Mouse (Mus musculus) thymus, postnatal 36 days (tissue): ENCODE measurements around the gene Ift172.

ENCODE experiments used
- DNase-seq, 2 experiments: peaks; one replicate each; pipeline ENCODE4 v3.0.0; 2022; ENCODE audit warnings: mixed read lengths in 2 of 2

Ift172 gene

GRCm38 (mm10) chr5:31290521-31291360 is at the start of gene Ift172:
TSS of gene Ift172 (minus strand) at chr5:31291116.
- DNase-seq: peak; percentile 91 to 96

GRCm38 (mm10) chr5:31328255-31328654 is 37.3 kb upstream of the Ift172 start:
- peak; percentile 13 to 21 for DNase-seq

- peak; percentile 13 to 18 for DNase-seq
These were observed 35.9 kb upstream of the Ift172 start for GRCm38 (mm10) chr5:31326850-31327249.

GRCm38 (mm10) chr5:31324085-31324484 is 33.2 kb upstream of the Ift172 start:
- DNase-seq: no peak

GRCm38 (mm10) chr5:31322776-31323175 is 31.9 kb upstream of the Ift172 start:
- no peak for DNase-seq

- DNase-seq: peak; percentile 32 to 50
These were observed 21.9 kb upstream of the Ift172 start for GRCm38 (mm10) chr5:31312806-31313205.

GRCm38 (mm10) chr5:31303093-31303492 is 12.2 kb upstream of the Ift172 start:
- DNase-seq: no peak

GRCm38 (mm10) chr5:31301866-31302265 is 10.9 kb upstream of the Ift172 start:
- no peak for DNase-seq

- DNase-seq: no peak
These were observed 7.6 kb upstream of the Ift172 start for GRCm38 (mm10) chr5:31298486-31298885.

- DNase-seq: no peak
These were observed 7.1 kb upstream of the Ift172 start for GRCm38 (mm10) chr5:31297981-31298380.

GRCm38 (mm10) chr5:31297047-31297757 is 6.3 kb upstream of the Ift172 start, which contains the start of gene Gckr:
TSS of gene Gckr (plus strand) at chr5:31297443.
- DNase-seq: no peak

GRCm38 (mm10) chr5:31295606-31296141 is 4.8 kb upstream of the Ift172 start, which contains the start of gene Fndc4:
TSS of gene Fndc4 (minus strand) at chr5:31296080.
- no peak for DNase-seq

- DNase-seq: no peak
These were observed 4.2 kb upstream of the Ift172 start for GRCm38 (mm10) chr5:31294964-31295605.

- no peak for DNase-seq
These were observed 409 bp upstream of the Ift172 start for GRCm38 (mm10) chr5:31291361-31291688.

- DNase-seq: no peak
These were observed 1.2 kb downstream of the Ift172 start for GRCm38 (mm10) chr5:31289626-31290230.

GRCm38 (mm10) chr5:31288655-31289054 is 2.3 kb downstream of the Ift172 start:
- no peak for DNase-seq

GRCm38 (mm10) chr5:31288225-31288624 is 2.7 kb downstream of the Ift172 start:
- no peak for DNase-seq

GRCm38 (mm10) chr5:31279245-31279988 is 11.5 kb downstream of the Ift172 start:
- DNase-seq: peak in 1 of 2 experiments; percentile 7

- DNase-seq: no peak
These were observed 17.9 kb downstream of the Ift172 start for GRCm38 (mm10) chr5:31273018-31273417.

- no peak for DNase-seq
These were observed 23.2 kb downstream of the Ift172 start for GRCm38 (mm10) chr5:31267686-31268085.

- no peak for DNase-seq
These were observed 24.8 kb downstream of the Ift172 start for GRCm38 (mm10) chr5:31266101-31266500.

- no peak for DNase-seq
These were observed 33.3 kb downstream of the Ift172 start for GRCm38 (mm10) chr5:31257616-31258015.
